31 mouse cellular contexts compared by ENCODE assay signal in genomic region chr12:77306759-77307314, GRCm38 (mm10).
"Had no signal": no experiment of that assay in that cellular context is flagged by ENCODE, and none has a peak within 500 bp of the region (broad histone marks: within the 10 kb centered on the region; RNA-seq: fewer than 3 reads in every experiment).

No protein-coding gene starts in this region.

- ATAC-seq: liver, embryonic 12.5 days; liver, postnatal 0 days; lung, postnatal 0 days; midbrain, embryonic 13.5 days; midbrain, embryonic 15.5 days; midbrain, embryonic 16.5 days had no signal

- H3K27ac ChIP-seq: limb, embryonic 13.5 days; limb, embryonic 15.5 days; liver, embryonic 12.5 days; liver, embryonic 13.5 days; liver, embryonic 14.5 days; liver, embryonic 15.5 days; lung, embryonic 15.5 days; macrophage; midbrain, embryonic 10.5 days; midbrain, embryonic 12.5 days; midbrain, embryonic 13.5 days; midbrain, embryonic 15.5 days; neural tube, embryonic 12.5 days; neural tube, embryonic 13.5 days had no signal

- H3K36me3 ChIP-seq: limb, embryonic 13.5 days; limb, embryonic 15.5 days; liver, embryonic 12.5 days; liver, embryonic 13.5 days; liver, embryonic 15.5 days; lung, embryonic 15.5 days; midbrain, embryonic 10.5 days; midbrain, embryonic 12.5 days; midbrain, embryonic 13.5 days; midbrain, embryonic 15.5 days; neural tube, embryonic 12.5 days; neural tube, embryonic 13.5 days had no signal

- H3K4me1 ChIP-seq: limb, embryonic 15.5 days; liver, embryonic 12.5 days; liver, embryonic 13.5 days; lung, embryonic 15.5 days; midbrain, embryonic 10.5 days; midbrain, embryonic 12.5 days; midbrain, embryonic 13.5 days; midbrain, embryonic 15.5 days; neural tube, embryonic 12.5 days; neural tube, embryonic 13.5 days had no signal

- H3K4me3 ChIP-seq: limb, embryonic 13.5 days; limb, embryonic 15.5 days; liver, embryonic 12.5 days; liver, embryonic 13.5 days; liver, embryonic 15.5 days; lung, embryonic 15.5 days; megakaryocyte, embryonic 14.5 days; midbrain, embryonic 10.5 days; midbrain, embryonic 12.5 days; midbrain, embryonic 13.5 days; midbrain, embryonic 15.5 days; myocyte; neural tube, embryonic 12.5 days; neural tube, embryonic 13.5 days had no signal

- H3K4me2 ChIP-seq: limb, embryonic 13.5 days; limb, embryonic 15.5 days; liver, embryonic 11.5 days; liver, embryonic 12.5 days; liver, embryonic 13.5 days; liver, embryonic 15.5 days; lung, embryonic 14.5 days; lung, embryonic 15.5 days; midbrain, embryonic 11.5 days; midbrain, embryonic 12.5 days; midbrain, embryonic 13.5 days; midbrain, embryonic 15.5 days; neural tube, embryonic 12.5 days; neural tube, embryonic 13.5 days had no signal

- DNase-seq: left cerebral cortex, postnatal 4 days; liver; liver, embryonic 13.5 days; liver, postnatal 0 days; lung, adult 18-20 months; lung, adult 2 months; lung, embryonic 14.5 days; lung, postnatal 10 days; lung, postnatal 14 days; lung, postnatal 36 days; lung, postnatal 4 days; midbrain, embryonic 14.5 days had no signal

- H3K27me3 ChIP-seq: limb, embryonic 13.5 days; limb, embryonic 15.5 days; liver, embryonic 12.5 days; liver, embryonic 13.5 days; liver, embryonic 15.5 days; lung, embryonic 15.5 days; megakaryocyte, embryonic 14.5 days; midbrain, embryonic 12.5 days; midbrain, embryonic 13.5 days; midbrain, embryonic 15.5 days; neural tube, embryonic 12.5 days; neural tube, embryonic 13.5 days had no signal

- H3K9ac ChIP-seq: limb, embryonic 13.5 days; limb, embryonic 15.5 days; liver, embryonic 12.5 days; liver, embryonic 13.5 days; liver, embryonic 14.5 days; liver, embryonic 15.5 days; liver, postnatal 0 days; lung, embryonic 14.5 days; lung, embryonic 15.5 days; midbrain, embryonic 12.5 days; midbrain, embryonic 13.5 days; midbrain, embryonic 15.5 days; neural tube, embryonic 12.5 days; neural tube, embryonic 13.5 days had no signal

- H3K9me3 ChIP-seq: limb, embryonic 13.5 days; limb, embryonic 15.5 days; liver, embryonic 12.5 days; liver, embryonic 13.5 days; liver, embryonic 15.5 days; lung, embryonic 15.5 days; megakaryocyte, embryonic 14.5 days; midbrain, embryonic 10.5 days; midbrain, embryonic 12.5 days; midbrain, embryonic 13.5 days; midbrain, embryonic 15.5 days; neural tube, embryonic 12.5 days; neural tube, embryonic 13.5 days had no signal
